Mouse (Mus musculus): ENCODE data around the gene Ly6g6d.
"Not testable (repeated sequence)": the region's sequence is repeated elsewhere in the genome, so short reads cannot be mapped to it uniquely, and the experiment has no call there.

Gene Ly6g6d

DNA sequence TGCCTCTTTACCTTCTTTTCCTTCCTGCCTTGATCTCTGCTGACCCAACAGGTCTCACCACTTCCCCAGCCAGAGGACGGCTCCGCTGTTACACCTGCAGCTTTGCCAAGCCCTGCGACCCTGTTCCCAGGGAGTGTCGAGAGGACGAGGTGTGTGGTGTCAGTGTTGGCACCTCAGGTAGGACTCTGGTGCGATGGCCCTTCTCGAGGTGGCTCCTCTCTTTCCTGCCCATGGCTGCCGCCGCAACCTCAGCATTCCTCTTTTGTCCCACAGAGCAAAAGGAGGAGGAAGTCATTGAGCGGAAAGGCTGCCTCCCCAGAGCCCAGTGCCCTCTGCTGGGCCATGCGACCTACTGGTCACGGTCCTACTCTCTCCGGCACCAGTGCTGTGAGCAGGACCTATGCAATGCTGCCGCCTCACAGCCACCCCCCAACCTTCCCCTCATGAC lies at the start of gene Ly6g6d:
Gene Ly6g6d (minus strand): TSS at position 280 of the 448 bp plus-strand sequence.
- peak; percentile 20 for DNase-seq (ENCODE audit: low read depth, low spot score)

GRCm38 (mm10) chr17:35127017-35127416 lies 49.2 kb upstream of the Ly6g6d start:
- no peak for DNase-seq (ENCODE audit: low read depth, low spot score)

DNA sequence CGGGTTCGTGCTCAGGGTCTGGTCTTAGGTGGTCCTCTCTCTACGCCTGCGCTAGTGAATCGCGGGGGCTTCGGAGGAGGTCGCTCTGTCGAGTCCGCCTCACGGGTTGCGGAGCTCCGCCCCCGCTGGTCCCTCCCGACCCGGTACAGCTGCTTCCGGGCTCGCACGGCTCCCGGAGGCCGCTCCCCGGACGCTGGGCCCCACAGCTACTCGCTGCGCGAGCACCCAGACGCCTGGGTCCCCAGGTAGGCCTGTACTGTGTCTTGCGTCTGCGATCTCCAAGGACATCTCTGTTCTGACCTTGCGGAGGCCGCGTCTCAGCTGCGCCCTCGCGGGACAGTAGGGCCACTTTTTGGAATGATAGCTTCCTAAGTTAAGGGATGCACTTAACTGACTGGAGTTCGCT lies 48.3 kb upstream of the Ly6g6d start, which contains the start of gene D17H6S53E:
Gene D17H6S53E (plus strand): TSS at position 168 of the 406 bp plus-strand sequence.
- no peak for DNase-seq (ENCODE audit: low read depth, low spot score)

DNA sequence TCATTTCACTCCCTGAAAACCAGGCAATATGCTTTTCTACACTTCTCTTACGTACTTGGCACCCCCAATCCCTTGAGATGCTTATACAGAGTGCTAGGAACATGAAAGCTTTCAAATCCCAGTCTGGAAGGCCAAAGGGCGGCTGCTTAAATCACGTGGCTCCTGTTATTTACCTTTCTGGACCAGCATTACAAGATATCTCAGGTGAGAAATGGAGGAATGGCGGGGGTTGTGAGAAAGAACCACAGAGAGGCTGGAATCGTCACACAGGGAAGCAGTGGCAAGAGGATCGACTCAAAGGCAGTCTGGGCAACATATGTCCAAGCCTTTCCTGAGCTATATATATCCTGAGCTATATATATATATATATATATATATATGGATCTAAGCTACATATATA lies 47.7 kb upstream of the Ly6g6d start:
- no peak for DNase-seq (ENCODE audit: low read depth, low spot score)

GRCm38 (mm10) chr17:35125081-35125480 lies 47.2 kb upstream of the Ly6g6d start:
- no peak for DNase-seq (ENCODE audit: low read depth, low spot score)

DNA sequence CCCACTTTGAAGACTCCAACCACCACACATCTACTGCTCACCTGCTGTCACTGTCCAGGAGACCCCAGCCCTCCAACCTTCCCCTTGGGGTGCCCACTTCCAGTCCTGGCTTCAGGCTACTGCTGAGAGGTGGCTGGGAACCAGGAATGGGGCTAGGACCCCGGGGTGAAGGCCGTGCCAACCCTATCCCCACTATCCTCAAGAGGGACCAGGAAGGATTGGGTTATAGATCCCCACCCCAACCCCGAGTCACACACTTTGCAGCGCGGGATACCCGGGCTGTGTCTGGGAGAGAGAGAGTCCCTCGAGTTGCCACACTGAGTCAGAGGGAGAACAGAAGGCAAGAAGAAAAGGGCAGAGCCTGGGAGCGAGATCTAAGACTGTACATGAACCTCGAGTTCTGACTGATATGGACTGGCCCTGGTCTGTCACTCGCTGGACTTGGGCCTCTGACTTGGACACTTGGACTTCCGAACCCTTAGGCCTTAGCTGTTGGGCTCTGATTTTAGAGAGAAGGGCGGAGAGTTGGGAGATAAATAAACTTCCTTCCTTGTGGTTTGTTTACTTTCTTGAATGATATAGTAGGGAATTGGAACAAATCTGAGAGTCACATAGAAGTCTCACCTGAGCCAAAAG lies 46.5 kb upstream of the Ly6g6d start:
- DNase-seq (ENCODE audit: low read depth, low spot score) = not testable (repeated sequence)

- not testable (repeated sequence) for DNase-seq (ENCODE audit: low read depth, low spot score)
Measured at GRCm38 (mm10) chr17:35123287-35123686, 45.4 kb upstream of the Ly6g6d start.

GRCm38 (mm10) chr17:35121871-35122303 lies 44.0 kb upstream of the Ly6g6d start, which contains the start of gene Csnk2b:
TSS of gene Csnk2b (minus strand) at chr17:35122053.
- DNase-seq (ENCODE audit: low read depth, low spot score) = peak; percentile 57

DNA sequence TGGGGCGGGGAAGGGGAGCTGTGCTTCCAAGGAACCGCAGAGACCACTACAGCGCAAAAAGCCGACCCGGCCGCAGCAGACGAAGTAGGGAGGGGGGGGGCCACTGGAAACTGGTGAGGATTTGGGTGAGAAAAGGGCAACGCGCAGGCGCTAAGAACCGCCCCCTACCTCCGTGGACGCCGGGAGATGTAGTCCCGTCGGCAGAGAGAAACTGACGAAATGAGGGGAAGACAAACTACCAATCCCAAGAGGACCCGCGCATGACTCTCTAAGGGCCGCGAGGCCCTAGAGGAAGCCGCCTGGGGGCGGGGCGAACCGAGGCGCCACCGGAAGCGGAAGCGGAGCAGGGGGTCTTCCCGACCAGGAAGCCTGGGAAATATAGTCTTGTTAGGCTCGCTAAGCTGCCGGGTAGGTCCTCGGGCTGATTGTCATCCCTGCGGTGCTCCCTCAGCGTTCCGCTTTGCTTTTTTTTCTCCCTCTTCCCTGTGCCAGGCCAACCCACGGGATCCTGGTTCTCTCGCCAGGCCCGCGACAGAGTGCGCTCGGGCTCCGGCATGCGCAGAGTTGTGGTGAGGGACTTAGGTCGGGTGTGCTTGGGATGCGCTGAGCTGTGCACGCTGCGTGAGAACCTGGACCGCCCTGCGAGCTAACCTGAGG lies 43.4 kb upstream of the Ly6g6d start, which contains the start of gene Gpank1:
Gene Gpank1 (plus strand): TSS at position 313 of the 657 bp plus-strand sequence.
- DNase-seq (ENCODE audit: low read depth, low spot score) = peak; percentile 98

GRCm38 (mm10) chr17:35120745-35121142 lies 42.9 kb upstream of the Ly6g6d start:
- no peak for DNase-seq (ENCODE audit: low read depth, low spot score)

- DNase-seq (ENCODE audit: low read depth, low spot score) = no peak
Measured at GRCm38 (mm10) chr17:35115046-35116019, 37.5 kb upstream of the Ly6g6d start, which contains the start of gene Ly6g5b. TSS of gene Ly6g5b (minus strand) at chr17:35115428.

GRCm38 (mm10) chr17:35111774-35112173 lies 33.9 kb upstream of the Ly6g6d start:
- DNase-seq (ENCODE audit: low read depth, low spot score) = no peak

GRCm38 (mm10) chr17:35108097-35108496 lies 30.2 kb upstream of the Ly6g6d start, which contains the start of gene Ly6g5c:
TSS of gene Ly6g5c (plus strand) at chr17:35108279.
- no peak for DNase-seq (ENCODE audit: low read depth, low spot score)

DNA sequence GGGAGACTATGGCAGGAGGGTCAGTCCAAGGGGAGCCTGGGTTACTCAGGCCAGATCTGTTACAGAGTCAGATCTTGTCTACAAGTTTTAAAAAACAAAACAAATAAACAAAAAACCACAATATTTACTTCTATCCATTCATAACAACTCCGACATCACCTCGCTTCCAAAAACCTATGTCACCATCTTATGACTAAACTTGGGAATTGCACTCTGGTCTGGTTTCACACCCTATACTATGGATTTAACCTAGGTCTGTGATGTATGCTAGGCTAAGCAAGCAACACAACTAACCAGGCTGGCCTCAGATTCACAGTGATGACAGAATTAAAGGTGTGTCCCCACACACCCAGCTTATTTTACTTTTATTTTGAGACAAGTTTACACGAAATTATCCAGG lies 28.7 kb upstream of the Ly6g6d start:
- no peak for DNase-seq (ENCODE audit: low read depth, low spot score)

- peak; percentile 35 for DNase-seq (ENCODE audit: low read depth, low spot score)
Measured at GRCm38 (mm10) chr17:35105740-35106389, 28.0 kb upstream of the Ly6g6d start.

- DNase-seq (ENCODE audit: low read depth, low spot score) = no peak
Measured at GRCm38 (mm10) chr17:35104754-35105153, 26.9 kb upstream of the Ly6g6d start.

DNA sequence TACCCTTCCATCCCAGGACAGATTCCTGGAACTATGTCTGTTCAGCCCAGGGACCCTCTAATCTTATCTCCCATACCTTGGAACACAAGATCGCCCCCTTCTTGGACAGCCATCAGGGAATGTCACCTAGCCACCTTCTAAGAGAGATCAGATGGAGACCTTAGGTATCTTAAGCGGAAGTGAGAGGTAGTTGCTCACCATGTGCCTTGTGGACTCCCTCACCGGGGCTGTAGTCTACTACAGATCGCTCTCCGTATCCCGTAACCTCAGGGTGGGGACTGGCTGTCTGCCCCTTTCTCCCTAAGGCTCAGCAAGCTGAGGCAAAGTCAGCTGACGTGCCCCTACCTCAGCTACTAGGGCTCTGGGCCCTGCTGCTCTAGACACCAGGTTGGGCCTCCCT lies 26.2 kb upstream of the Ly6g6d start:
- no peak for DNase-seq (ENCODE audit: low read depth, low spot score)

- DNase-seq (ENCODE audit: low read depth, low spot score) = no peak
Measured at GRCm38 (mm10) chr17:35103221-35103690, 25.4 kb upstream of the Ly6g6d start.

DNA sequence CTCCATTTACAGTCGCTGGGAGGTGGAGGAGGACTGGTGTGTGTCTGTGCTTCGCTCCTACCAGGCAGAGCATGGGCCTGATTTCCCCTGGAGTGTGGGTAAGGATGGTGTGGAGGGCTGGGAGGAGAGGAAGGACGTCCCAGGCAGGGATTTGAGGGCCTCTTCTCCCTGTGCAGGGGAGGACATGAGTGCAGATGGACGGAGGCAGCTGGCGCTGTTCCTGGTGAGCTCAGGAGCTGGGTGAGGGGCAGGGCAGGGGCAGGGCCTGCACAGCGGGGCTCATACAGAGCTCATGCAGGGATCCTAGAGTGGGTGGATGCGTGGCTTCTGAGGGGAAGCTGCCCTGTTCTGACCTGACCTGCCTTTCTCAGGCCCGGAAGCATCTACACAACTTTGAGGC lies 24.4 kb upstream of the Ly6g6d start:
- no peak for DNase-seq (ENCODE audit: low read depth, low spot score)

- DNase-seq (ENCODE audit: low read depth, low spot score) = no peak
Measured at GRCm38 (mm10) chr17:35101161-35101560, 23.3 kb upstream of the Ly6g6d start.
